Mouse (Mus musculus) spleen, embryonic (tissue): ENCODE measurements around the gene Fam129a.
"Not testable (repeated sequence)": the region's sequence is repeated elsewhere in the genome, so short reads cannot be mapped to it uniquely, and the experiment has no call there.

ENCODE experiments used
- CTCF ChIA-PET: fragments of 350-600 bp; sonication (Branson Sonifier 250); formaldehyde crosslinking; loops from one replicate; lab custom pipeline; 2022; lab: Charles Lee

The Fam129a gene

GRCm38 (mm10) chr1:151728141-151728540, 157.2 kb downstream of the Fam129a start:
- CTCF ChIA-PET: no interaction called here

- CTCF ChIA-PET: no interaction called here
These were observed 166.2 kb downstream of the Fam129a start for GRCm38 (mm10) chr1:151737146-151737545.

DNA sequence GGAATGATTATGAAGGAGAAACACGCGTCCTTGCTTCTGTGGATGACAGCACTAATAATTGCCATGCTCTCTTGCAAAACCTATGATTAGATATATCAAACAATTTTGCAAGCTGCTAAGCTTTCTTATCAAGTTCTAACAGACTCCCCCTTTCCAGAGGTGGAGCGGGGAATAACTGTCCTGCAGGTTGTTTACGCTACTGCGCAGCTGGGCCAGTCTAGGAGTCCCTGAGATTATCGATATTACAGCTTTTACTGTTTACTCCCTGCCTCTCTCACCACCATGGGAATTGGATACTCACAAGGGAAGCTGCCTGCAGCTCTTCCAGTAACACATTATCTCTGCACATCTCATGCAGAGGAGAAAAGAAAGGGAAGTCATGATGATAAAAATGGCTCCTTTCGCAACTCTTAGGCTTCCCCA, 170.2 kb downstream of the Fam129a start:
- CTCF ChIA-PET: no interaction called here

- CTCF ChIA-PET: not testable (repeated sequence)
These were observed 178.9 kb downstream of the Fam129a start for GRCm38 (mm10) chr1:151749894-151750293.

DNA sequence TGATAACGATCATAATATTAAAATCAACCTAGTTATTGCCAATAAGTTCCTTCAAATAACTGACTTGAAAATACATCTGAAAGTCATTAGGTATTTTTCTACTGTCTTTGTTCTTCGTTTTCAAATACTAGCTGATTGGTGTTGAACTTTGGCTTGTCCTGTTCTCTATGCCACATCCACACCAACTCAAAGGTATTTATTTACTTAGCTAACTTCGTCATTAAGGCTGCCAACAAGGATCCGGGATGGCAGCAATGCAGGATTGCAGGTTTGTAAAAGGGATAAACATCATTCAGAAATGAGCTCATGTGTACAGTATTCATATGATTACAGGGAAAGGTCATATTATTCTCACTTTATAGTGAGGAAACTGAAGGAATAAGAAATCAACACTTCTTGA, 182.0 kb downstream of the Fam129a start:
- CTCF ChIA-PET: no interaction called here

DNA sequence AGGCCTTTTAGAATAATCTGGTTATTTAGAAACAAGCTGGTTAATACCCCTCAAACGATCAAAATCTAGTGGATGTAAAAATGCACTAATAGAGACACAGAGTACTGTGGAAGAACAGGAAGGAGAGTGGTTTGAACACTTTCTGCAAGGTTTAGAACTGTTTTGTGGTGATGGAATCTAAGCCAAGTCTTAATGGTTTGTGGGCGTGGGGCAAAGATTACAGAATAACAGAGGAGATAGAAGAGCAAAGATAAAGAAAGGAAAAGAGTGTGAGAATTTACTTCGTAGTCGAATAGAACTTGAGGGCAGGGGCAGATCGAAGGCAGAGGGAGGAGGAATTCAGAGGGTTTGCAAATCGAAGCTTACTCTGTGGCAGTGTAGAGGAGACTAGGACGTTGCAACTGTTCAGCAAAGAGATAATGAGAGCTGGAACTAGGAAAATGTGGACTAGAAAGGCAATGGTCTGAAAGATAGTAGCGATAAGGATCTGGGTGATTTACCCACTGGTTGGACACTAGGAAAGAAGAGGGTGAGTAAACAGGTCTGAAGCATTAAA, 182.5 kb downstream of the Fam129a start:
- CTCF ChIA-PET: no interaction called here

DNA sequence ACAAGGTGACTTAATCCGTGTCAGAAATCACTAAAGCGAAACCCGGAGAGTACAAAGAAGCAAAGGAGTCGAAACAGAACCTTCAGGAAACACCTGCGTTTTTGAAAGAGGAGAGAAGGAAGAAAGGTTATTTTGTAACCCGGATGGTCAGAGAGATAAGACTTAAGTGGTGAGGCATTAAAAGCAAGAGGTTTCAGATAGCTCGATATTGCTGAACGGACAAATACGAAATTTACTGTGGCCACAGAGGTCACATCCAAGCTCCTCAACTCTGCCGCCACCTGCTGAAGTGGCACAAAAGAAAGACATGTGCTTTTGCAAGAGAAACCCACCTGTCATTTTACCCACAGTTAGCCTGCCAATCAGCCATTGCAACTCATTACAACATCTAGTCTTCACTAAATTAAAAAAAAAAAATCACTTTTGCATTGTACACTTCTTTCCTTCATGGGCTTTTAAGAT, 183.1 kb downstream of the Fam129a start:
- CTCF ChIA-PET: interaction anchor here (0.6 kb wide), 2 partner anchors 299 to 742 kb away, joined by 4 to 21 read pairs; no protein-coding TSS in a partner anchor

- CTCF ChIA-PET: interaction anchor here (0.6 kb wide), 1 partner anchor 743 kb away, joined by 4 read pairs; no protein-coding TSS in a partner anchor
These were observed 184.1 kb downstream of the Fam129a start, which contains the start of gene Edem3 for GRCm38 (mm10) chr1:151754881-151755659. Gene Edem3 (plus strand): TSS chr1:151755371.

DNA sequence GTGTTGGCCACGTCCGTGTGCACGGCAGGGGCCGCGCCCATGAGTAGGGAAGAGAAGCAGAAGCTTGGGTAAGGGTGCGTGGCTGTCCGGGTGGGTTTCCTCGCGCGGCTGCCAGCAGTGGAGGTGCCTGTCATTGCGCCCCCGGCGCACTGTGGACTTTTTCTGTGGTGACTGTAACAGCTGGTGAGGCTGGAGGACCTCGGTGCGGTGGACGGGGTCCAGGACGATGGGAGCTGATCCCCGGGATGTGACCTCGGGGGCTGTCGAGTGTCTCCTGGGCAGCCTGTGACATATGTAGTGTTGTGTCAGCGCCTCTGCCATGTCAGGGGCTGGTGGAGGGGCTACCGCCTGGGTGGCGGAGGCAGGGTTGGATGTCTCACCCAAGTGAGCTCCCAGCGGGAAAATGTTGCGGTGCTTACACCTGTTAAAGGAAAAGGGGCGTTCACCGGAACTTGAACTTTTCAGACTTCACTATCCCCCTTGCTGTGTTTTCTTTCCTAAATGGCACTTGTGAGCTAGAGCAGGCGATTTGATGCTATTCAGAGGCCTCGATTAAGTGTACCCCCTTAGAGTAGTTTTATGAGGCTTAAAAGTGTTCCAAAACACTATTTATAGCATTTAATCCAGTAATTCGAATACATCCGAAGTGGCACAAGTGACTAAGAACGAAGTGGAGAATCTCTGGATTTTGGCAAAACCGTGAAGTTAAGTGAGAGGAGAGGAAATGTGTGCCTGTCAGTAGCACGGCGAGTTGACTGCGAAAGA, 184.9 kb downstream of the Fam129a start:
- CTCF ChIA-PET: no interaction called here

- CTCF ChIA-PET: no interaction called here
These were observed 185.4 kb downstream of the Fam129a start for GRCm38 (mm10) chr1:151756425-151756728.

DNA sequence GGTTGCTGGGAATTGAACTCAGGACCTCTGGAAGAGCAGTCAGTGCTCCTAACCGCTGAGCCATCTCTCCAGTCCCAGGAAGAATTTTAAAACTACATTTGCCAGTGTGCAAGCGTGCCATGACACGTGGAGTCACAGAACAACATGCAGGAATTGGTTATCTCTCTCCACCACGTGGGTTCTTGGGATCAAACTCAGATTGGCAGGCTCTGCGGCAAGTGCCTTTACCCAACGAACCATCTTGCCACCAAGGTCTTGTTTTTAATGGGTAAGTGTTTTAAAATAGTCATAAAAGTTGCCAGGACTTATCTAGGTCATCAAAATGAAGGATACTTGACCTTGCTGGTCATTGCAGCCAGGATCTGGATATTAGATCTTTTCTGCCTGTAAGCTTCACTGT, 187.3 kb downstream of the Fam129a start:
- CTCF ChIA-PET: interaction anchor here (0.6 kb wide), 1 partner anchor 1364 kb away, joined by 3 read pairs; no protein-coding TSS in a partner anchor

DNA sequence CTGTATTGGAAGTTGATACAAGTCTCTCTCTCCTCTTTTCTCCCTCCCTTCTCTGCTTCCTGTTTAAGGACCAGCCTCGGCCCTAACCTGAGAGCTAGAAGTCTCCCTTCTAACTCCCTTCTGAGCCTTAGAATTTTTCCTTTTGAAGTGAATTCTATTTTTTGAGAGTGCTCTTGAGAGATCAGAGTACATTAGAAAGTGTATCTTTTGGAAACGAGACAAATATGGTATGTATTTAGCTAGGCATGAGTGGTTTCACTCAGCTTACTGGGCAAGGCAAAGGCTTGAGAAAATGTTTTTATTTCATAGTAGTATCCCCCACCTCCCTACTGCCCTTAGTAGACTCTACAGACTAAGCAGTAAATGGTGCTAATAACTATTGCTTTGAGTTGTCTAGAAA, 188.0 kb downstream of the Fam129a start:
- CTCF ChIA-PET: interaction anchor here (0.6 kb wide), 1 partner anchor 1365 kb away, joined by 3 read pairs; no protein-coding TSS in a partner anchor

- CTCF ChIA-PET: no interaction called here
These were observed 193.2 kb downstream of the Fam129a start for GRCm38 (mm10) chr1:151764236-151764635.

GRCm38 (mm10) chr1:151766166-151766565, 195.2 kb downstream of the Fam129a start:
- CTCF ChIA-PET: no interaction called here

DNA sequence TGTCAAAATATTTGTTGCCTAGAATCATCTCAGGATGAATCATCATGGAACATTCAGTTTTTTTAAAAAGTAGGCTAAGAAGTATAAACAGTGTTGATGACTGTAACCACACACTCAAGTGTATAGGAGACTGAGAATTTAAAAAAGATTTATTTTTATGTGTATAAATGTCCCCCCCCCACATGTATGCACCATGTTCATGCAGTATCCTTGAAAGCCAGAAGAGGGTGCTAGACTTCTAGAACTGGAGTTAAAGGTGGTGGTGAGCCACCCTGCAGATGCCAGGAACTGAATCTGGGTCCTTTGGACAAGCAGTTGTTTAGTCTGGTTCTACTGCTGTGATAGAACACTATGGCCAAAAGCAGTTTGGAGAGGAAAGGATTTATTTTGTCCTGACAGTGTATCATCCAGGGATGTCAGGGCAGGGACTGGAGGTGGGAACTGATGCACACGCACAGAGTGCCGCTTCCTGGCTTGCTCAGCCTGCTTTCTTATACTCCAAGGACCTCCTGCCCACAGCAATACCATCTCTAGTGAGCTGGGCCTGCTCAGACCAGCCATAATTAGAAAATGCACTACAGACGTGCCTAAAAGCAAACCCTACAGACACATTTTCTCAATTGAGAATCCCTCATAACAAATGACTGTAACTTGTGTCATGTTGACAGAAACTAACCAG, 196.1 kb downstream of the Fam129a start:
- CTCF ChIA-PET: no interaction called here

GRCm38 (mm10) chr1:151769200-151769913, 198.4 kb downstream of the Fam129a start:
- CTCF ChIA-PET: no interaction called here
